Mouse (Mus musculus): ENCODE measurements around the gene Tnnt3. TPM values are rescaled to one million over a fixed set of nuclear protein-coding genes. Genes with fewer than 3 reads are reported as not detected.

Gene Tnnt3
- polyA plus RNA-seq, 1 experiment from 2014 or later = 4.8 TPM

DNA sequence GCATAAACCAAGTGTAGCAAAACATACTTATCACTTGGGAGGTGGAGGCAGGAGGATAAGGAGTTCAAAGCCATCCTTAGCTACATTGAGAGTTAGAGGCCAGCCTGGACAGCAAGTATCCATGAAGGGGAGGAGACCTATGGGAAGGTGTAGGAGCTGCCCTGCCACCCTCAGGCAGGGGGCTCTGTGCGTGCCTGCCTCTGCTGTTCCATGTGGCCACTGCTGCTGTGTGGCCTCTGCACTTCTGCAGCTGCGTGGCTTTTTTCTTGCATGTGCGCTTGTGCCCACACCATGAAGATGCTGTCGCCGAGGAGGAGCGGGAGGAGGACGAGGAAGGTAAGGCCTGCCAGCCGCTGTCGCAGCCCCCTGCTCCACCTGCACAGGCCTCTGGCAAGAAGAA, 8.8 kb downstream of the Tnnt3 start:
- ATAC-seq (ENCODE audit: low read depth) = no peak
- Histone ChIP-seq H3K9ac (replicated peaks; ENCODE audit: low read depth, low read length) (no peak overlapping the region), H3K27ac (ENCODE audit: low read depth, low read length) (no peak overlapping the region), H3K4me1 (ENCODE audit: control insufficient read depth, insufficient read depth, low read length) (0 out of 2 replicates have a peak, but pooled peaks cover 4% of the 10 kb centered on the region), H3K36me3 (ENCODE audit: control insufficient read depth, insufficient read depth, low read length) (no peaks in the 10 kb centered on the region), H3K4me3 (ENCODE audit: low read depth, low read length) (no peak overlapping the region), H3K27me3 (ENCODE audit: control insufficient read depth, insufficient read depth, low read length) (no peaks in the 10 kb centered on the region), H3K4me2 (ENCODE audit: low read depth, low read length) (no peak overlapping the region), H3K9me3 (ENCODE audit: control insufficient read depth, low read length) (no peaks in the 10 kb centered on the region)
- 95% methylated on average over 9 of the region's 9 CpGs for WGBS

DNA sequence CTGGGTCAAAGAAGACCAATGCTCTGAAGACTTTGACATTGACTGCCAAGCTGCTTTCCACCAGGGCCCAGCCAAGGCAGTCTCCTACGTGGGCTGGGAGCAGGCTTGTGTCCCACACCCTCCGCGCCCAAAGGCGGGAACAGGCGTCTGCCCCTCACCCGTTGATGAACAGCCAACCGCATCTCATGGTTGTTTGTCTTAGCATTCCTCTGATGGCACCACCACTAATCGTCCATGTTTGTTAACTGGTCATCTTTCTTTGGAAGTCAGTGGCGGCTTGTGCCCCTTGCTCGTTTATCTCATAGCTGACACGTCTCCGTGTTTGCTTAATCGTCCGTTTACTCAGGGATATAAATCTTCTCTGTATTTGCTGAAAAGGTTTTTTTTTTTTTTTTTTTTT, 10.9 kb downstream of the Tnnt3 start:
- WGBS = 6% methylated on average over 14 of the region's 14 CpGs
- ATAC-seq (ENCODE audit: low read depth) = no peak
- H3K27me3 ChIP-seq (ENCODE audit: control insufficient read depth, insufficient read depth, low read length) = no peaks in the 10 kb centered on the region

DNA sequence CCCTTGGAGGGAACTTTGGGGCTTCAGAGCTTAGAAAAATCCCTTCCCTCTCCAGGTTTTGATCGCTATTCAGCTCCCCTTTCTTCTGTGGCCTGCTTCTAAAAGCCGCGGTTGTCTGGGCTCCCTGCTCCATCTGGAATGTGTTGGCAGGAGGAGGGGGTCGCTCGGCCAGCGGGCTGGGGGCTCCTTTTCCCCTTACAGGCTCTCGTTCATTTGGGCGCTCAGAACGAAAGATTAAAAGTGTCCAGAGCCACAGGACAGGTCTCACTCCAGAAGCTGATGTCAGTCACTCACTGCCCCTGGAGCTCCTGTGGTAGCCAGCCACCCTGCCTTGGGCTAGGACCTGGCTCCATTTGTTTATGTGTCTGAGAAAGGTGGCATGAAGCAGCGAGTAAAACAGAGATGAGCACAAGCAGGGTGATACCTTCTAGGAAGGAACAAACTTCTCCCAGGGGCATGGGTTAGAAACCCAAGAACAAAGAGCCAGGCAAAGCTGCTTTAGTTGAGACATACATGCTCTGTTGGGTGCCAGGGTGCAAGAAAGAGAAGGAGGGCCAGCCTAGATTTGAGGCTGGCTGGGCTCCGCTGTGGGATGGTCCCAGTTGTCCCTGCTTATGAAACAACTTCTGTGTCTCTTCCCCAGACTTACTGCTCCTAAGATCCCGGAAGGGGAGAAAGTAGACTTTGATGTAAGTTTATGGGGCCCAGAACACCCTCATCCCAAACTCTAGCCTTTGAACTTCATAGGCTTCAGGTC, 11.6 kb downstream of the Tnnt3 start:
- no peaks in the 10 kb centered on the region for H3K9me3 ChIP-seq (ENCODE audit: control insufficient read depth, low read length)
- 9% methylated on average over 12 of the region's 12 CpGs for WGBS
- ATAC-seq (ENCODE audit: low read depth) = no peak

More for the DNA sequence above, 10.9 kb downstream of the Tnnt3 start:
- no peaks in the 10 kb centered on the region for H3K36me3 ChIP-seq (ENCODE audit: control insufficient read depth, insufficient read depth, low read length)
- no peak overlapping the region for H3K4me2 ChIP-seq (ENCODE audit: low read depth, low read length)
- H3K27ac ChIP-seq (ENCODE audit: low read depth, low read length) = no peak overlapping the region; the same call in 1 of the 2 replicates
- no peak overlapping the region for H3K9ac ChIP-seq (replicated peaks; ENCODE audit: low read depth, low read length)
- 0 out of 2 replicates have a peak, but pooled peaks cover 4% of the 10 kb centered on the region for H3K4me1 ChIP-seq (ENCODE audit: control insufficient read depth, insufficient read depth, low read length)
- H3K9me3 ChIP-seq (ENCODE audit: control insufficient read depth, low read length) = no peaks in the 10 kb centered on the region
- H3K4me3 ChIP-seq (ENCODE audit: low read depth, low read length) = no peak overlapping the region

DNA sequence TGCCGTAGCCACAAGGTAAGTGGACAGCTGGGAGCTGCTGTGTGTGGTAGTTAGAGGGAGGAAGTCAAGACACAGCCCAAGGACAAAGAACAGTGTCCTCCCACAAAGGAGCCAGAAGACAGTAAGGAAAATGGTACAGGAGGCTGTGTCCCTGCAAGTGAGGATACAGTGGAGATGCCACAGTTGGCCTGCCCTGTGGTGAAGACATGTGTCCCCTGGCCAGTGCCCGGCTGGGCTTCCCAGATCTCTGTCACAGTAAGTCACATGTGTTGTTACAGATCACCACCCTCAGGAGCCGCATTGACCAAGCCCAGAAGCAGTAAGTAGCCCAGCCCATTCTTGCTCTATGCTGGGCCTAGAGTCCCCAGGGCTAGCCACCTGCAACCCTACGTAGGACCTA, 15.4 kb downstream of the Tnnt3 start:
- H3K4me2 ChIP-seq (ENCODE audit: low read depth, low read length) = no peak overlapping the region
- no peak overlapping the region for H3K27ac ChIP-seq (ENCODE audit: low read depth, low read length)
- WGBS = 91% methylated on average over 4 of the region's 4 CpGs
- no peak overlapping the region for H3K9ac ChIP-seq (replicated peaks; ENCODE audit: low read depth, low read length)
- ATAC-seq (ENCODE audit: low read depth) = no peak
- no peaks in the 10 kb centered on the region for H3K27me3 ChIP-seq (ENCODE audit: control insufficient read depth, insufficient read depth, low read length)
- H3K4me1 ChIP-seq (ENCODE audit: control insufficient read depth, insufficient read depth, low read length) = peaks cover 8% of the 10 kb centered on the region; the same call in 1 of the 2 replicates
- no peaks in the 10 kb centered on the region for H3K9me3 ChIP-seq (ENCODE audit: control insufficient read depth, low read length)
- no peaks in the 10 kb centered on the region for H3K36me3 ChIP-seq (ENCODE audit: control insufficient read depth, insufficient read depth, low read length)
- H3K4me3 ChIP-seq (ENCODE audit: low read depth, low read length) = no peak overlapping the region

More for the DNA sequence above, 11.6 kb downstream of the Tnnt3 start:
- Histone ChIP-seq H3K4me3 (ENCODE audit: low read depth, low read length) (no peak overlapping the region), H3K36me3 (ENCODE audit: control insufficient read depth, insufficient read depth, low read length) (no peaks in the 10 kb centered on the region), H3K27me3 (ENCODE audit: control insufficient read depth, insufficient read depth, low read length) (no peaks in the 10 kb centered on the region), H3K9ac (replicated peaks; ENCODE audit: low read depth, low read length) (no peak overlapping the region), H3K4me1 (ENCODE audit: control insufficient read depth, insufficient read depth, low read length) (0 out of 2 replicates have a peak, but pooled peaks cover 4% of the 10 kb centered on the region), H3K27ac (ENCODE audit: low read depth, low read length) (peak overlapping the region; percentile 45; the same call in 1 of the 2 replicates), H3K4me2 (ENCODE audit: low read depth, low read length) (no peak overlapping the region)

DNA sequence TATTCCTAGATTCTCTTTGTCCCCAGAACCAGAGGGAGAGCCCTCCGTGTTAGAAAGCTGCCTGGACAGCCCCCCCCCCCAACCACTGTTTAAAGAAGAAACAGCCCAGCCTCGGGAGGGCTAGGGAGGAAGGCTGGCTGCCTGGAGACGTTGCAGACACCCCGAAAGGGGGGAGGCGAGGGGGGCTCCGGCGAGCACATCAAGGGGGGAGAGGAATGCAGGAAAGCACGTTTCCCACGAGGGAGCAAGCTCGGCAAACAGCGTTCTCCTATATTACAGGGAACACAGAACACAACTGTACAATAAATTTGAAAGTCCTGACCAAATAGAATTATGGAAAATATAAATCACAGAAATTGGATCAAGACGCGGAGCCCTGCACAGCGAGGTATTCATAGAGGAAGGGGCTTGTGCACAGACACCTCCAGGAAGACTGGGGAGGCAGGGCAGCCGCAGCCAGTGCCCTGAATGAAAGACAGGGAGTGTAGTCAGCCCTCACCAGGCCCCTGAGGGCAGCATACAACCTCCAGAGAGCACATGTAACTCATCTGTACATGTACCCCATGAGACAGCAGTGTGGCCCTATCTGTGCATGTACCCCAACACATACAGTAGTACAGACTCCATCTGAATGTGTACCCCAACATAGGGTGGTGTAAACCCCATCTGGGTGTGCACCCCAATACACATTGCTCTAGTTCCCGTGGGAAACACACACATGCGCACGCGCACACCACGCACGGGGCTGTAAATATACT, 17.8 kb downstream of the Tnnt3 start:
- ATAC-seq (ENCODE audit: low read depth) = peak; percentile 51
- H3K9ac ChIP-seq (replicated peaks; ENCODE audit: low read depth, low read length) = no peak overlapping the region
- H3K36me3 ChIP-seq (ENCODE audit: control insufficient read depth, insufficient read depth, low read length) = no peaks in the 10 kb centered on the region
- H3K4me2 ChIP-seq (ENCODE audit: low read depth, low read length) = peak overlapping the region; percentile 21; the same call in 1 of the 2 replicates
- H3K4me1 ChIP-seq (ENCODE audit: control insufficient read depth, insufficient read depth, low read length) = peaks cover 8% of the 10 kb centered on the region; the same call in 1 of the 2 replicates
- no peaks in the 10 kb centered on the region for H3K27me3 ChIP-seq (ENCODE audit: control insufficient read depth, insufficient read depth, low read length)
- H3K9me3 ChIP-seq (ENCODE audit: control insufficient read depth, low read length) = no peaks in the 10 kb centered on the region
- H3K27ac ChIP-seq (ENCODE audit: low read depth, low read length) = peak overlapping the region; percentile 31; the same call in 1 of the 2 replicates
- 41% methylated on average over 21 of the region's 21 CpGs for WGBS
- no peak overlapping the region for H3K4me3 ChIP-seq (ENCODE audit: low read depth, low read length)

DNA sequence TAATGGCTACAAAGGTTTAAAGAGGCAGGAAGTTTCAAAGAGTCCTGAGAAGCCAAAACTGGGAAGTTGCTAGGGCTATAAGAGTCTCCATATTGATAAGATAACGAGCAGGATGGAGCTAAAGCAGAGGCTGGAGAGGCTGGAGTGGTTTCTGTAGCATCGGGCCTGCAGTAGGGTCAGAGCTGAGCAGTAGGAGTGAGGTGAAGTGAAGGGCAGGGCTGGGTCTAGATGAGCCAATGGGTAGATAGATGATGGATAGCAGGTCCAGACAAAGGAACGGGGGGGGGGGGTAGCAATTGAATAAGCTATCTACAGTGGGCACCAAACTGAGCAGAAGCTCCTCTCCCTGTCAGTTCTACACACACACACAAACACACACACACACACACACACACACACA, 18.9 kb downstream of the Tnnt3 start:
- Histone ChIP-seq H3K4me1 (ENCODE audit: control insufficient read depth, insufficient read depth, low read length) (peaks cover 8% of the 10 kb centered on the region; the same call in 1 of the 2 replicates), H3K4me3 (ENCODE audit: low read depth, low read length) (no peak overlapping the region), H3K36me3 (ENCODE audit: control insufficient read depth, insufficient read depth, low read length) (no peaks in the 10 kb centered on the region), H3K9ac (replicated peaks; ENCODE audit: low read depth, low read length) (no peak overlapping the region), H3K27ac (ENCODE audit: low read depth, low read length) (no peak overlapping the region), H3K27me3 (ENCODE audit: control insufficient read depth, insufficient read depth, low read length) (no peaks in the 10 kb centered on the region), H3K9me3 (ENCODE audit: control insufficient read depth, low read length) (no peaks in the 10 kb centered on the region), H3K4me2 (ENCODE audit: low read depth, low read length) (no peak overlapping the region)
- no peak for ATAC-seq (ENCODE audit: low read depth)
- 84% methylated on average over 3 of the region's 3 CpGs for WGBS

DNA sequence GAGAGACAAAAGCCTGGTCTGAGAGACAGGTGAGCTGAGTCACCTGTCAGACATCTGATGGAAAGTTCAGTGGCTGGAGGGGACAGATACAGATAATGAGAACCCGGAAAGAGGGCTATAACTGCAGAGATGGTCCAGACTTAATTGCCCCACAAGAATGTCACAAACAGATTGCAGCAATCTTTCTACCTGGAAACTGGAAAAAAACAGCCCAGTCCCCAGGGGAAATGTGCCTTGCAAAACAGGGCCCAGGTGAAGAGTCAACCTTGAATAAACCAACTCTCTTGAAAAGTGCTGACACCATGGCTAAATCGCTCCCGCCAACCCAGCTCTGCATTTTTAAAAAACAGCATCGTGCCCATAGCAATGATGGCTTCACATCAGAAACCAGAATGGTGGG, 21.7 kb downstream of the Tnnt3 start:
- Histone ChIP-seq H3K9ac (replicated peaks; ENCODE audit: low read depth, low read length) (no peak overlapping the region), H3K27ac (ENCODE audit: low read depth, low read length) (no peak overlapping the region), H3K4me1 (ENCODE audit: control insufficient read depth, insufficient read depth, low read length) (peaks cover 16% of the 10 kb centered on the region; the same call in 1 of the 2 replicates), H3K27me3 (ENCODE audit: control insufficient read depth, insufficient read depth, low read length) (no peaks in the 10 kb centered on the region), H3K9me3 (ENCODE audit: control insufficient read depth, low read length) (no peaks in the 10 kb centered on the region), H3K4me2 (ENCODE audit: low read depth, low read length) (no peak overlapping the region), H3K36me3 (ENCODE audit: control insufficient read depth, insufficient read depth, low read length) (no peaks in the 10 kb centered on the region), H3K4me3 (ENCODE audit: low read depth, low read length) (no peak overlapping the region)
- WGBS = 89% methylated on average over 4 of the region's 4 CpGs
- ATAC-seq (ENCODE audit: low read depth) = no peak

DNA sequence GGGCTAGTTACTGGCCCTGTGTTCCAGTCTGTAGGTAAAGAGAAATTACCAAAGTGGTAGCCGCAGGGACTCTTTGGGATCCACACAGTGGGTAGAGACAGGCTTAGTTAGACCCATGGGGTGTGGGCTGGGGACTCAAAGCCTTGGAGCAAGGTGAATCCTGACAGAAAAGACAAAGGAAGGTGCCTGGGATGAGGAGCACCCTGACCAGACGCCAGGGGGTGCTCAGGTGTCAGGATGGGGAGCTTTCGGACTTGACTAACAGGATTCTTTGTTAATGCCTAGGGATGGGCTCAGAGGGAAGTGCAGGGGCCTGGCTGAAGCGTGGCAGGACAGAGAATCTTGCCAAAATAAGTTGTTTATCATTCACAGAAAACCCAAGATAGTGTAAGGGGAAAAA, 23.7 kb downstream of the Tnnt3 start:
- Histone ChIP-seq H3K36me3 (ENCODE audit: control insufficient read depth, insufficient read depth, low read length) (no peaks in the 10 kb centered on the region), H3K27me3 (ENCODE audit: control insufficient read depth, insufficient read depth, low read length) (no peaks in the 10 kb centered on the region), H3K4me1 (ENCODE audit: control insufficient read depth, insufficient read depth, low read length) (peaks cover 9% of the 10 kb centered on the region; the same call in 1 of the 2 replicates), H3K27ac (ENCODE audit: low read depth, low read length) (no peak overlapping the region), H3K4me2 (ENCODE audit: low read depth, low read length) (no peak overlapping the region), H3K9ac (replicated peaks; ENCODE audit: low read depth, low read length) (no peak overlapping the region), H3K4me3 (ENCODE audit: low read depth, low read length) (no peak overlapping the region), H3K9me3 (ENCODE audit: control insufficient read depth, low read length) (no peaks in the 10 kb centered on the region)
- ATAC-seq (ENCODE audit: low read depth) = no peak
- 31% methylated on average over 4 of the region's 4 CpGs for WGBS
